4 mouse cellular contexts compared by ENCODE assay signal in genomic region chr16:50733359-50733758, GRCm38 (mm10).
"Had no signal": no experiment of that assay in that cellular context is flagged by ENCODE, and none has a peak within 500 bp of the region (broad histone marks: within the 10 kb centered on the region; RNA-seq: fewer than 3 reads in every experiment).

No protein-coding gene starts in this region.

- H3K27ac ChIP-seq: limb, embryonic 12.5 days; liver, embryonic 14.5 days; midbrain, embryonic 15.5 days had no signal

- H3K9me3 ChIP-seq: limb, embryonic 12.5 days; limb, embryonic 15.5 days; midbrain, embryonic 15.5 days had no signal

- H3K27me3 ChIP-seq: limb, embryonic 15.5 days had no signal

- H3K36me3 ChIP-seq: limb, embryonic 12.5 days; limb, embryonic 15.5 days; midbrain, embryonic 15.5 days had no signal
